Mouse (Mus musculus) hindbrain, embryonic 14.5 days (tissue): Measurements from ENCODE around the gene Serpine1. TPM values are rescaled to one million over a fixed set of nuclear protein-coding genes. Genes with fewer than 3 reads are reported as not detected.

Experiments used
- ATAC-seq: fragments of 200-750 bp; cut with Nextera tagmentation; 2 replicates; pipeline ENCODE4 v1.8.0; 2017; ENCODE audit warnings: moderate number of reproducible peaks, mild to moderate bottlenecking, moderate TSS enrichment, moderate library complexity; ENCODE audit not compliant: low FRiP score
- DNase-seq: peaks from one replicate; pipeline ENCODE4 v3.0.0-alpha.2; 2015; ENCODE audit warnings: low spot score
- H3K27ac ChIP-seq: fragments of 300-500 bp; sonication (generic); 2 replicates; pipeline ENCODE4 v1.5.1; 2014; ENCODE audit warnings: mild to moderate bottlenecking, moderate library complexity
- H3K27me3 ChIP-seq: fragments of 300-500 bp; sonication (generic); 2 replicates; pipeline ENCODE4 v1.6.1; 2014; ENCODE audit warnings: mild to moderate bottlenecking, low read length, mixed read lengths; ENCODE audit not compliant: control insufficient read depth, insufficient read depth
- H3K36me3 ChIP-seq: fragments of 300-500 bp; sonication (generic); replicated peaks from 2 replicates; pipeline ENCODE4 v1.6.1; 2014; ENCODE audit not compliant: control insufficient read depth, insufficient read depth
- H3K4me1 ChIP-seq: fragments of 300-500 bp; sonication (generic); replicated peaks from 2 replicates; pipeline ENCODE4 v1.6.1; 2014; ENCODE audit warnings: antibody characterized with exemption, low read length, mixed read lengths; ENCODE audit not compliant: control insufficient read depth, insufficient read depth
- H3K4me2 ChIP-seq: fragments of 300-500 bp; sonication (generic); replicated peaks from 2 replicates; pipeline ENCODE4 v1.6.1; 2014; ENCODE audit warnings: mild to moderate bottlenecking, moderate library complexity
- H3K4me3 ChIP-seq: fragments of 300-500 bp; sonication (generic); replicated peaks from 2 replicates; pipeline ENCODE4 v1.5.1; 2014; ENCODE audit warnings: mild to moderate bottlenecking, low read length
- H3K9ac ChIP-seq: fragments of 300-500 bp; sonication (generic); 2 replicates; pipeline ENCODE4 v1.6.1; 2014
- H3K9me3 ChIP-seq: fragments of 300-500 bp; sonication (generic); 2 replicates; pipeline ENCODE4 v1.6.1; 2016; ENCODE audit warnings: low read length; ENCODE audit not compliant: control insufficient read depth
- WGBS: fragments of 180-500 bp; shearing (Covaris S2); extraction: QIAGEN DNeasy Blood & Tissue Kit; methylation state at CpG from one replicate; pipeline ENCODE4 v1.1.7; 2014; 5-methylcytosine and 5-hydroxymethylcytosine counted together
- polyA plus RNA-seq: library from polyadenylated mRNA; unstranded; fragments of >200 nt; fragmentation: Nextera tagmentation; extraction: Ambion mirVana; gene quantifications from 2 replicates; pipeline ENCODE4 v1.2.1, GENCODE M21; 2014

Serpine1 gene
- polyA plus RNA-seq, 1 experiment from 2014 or later, result 0.25 TPM

DNA sequence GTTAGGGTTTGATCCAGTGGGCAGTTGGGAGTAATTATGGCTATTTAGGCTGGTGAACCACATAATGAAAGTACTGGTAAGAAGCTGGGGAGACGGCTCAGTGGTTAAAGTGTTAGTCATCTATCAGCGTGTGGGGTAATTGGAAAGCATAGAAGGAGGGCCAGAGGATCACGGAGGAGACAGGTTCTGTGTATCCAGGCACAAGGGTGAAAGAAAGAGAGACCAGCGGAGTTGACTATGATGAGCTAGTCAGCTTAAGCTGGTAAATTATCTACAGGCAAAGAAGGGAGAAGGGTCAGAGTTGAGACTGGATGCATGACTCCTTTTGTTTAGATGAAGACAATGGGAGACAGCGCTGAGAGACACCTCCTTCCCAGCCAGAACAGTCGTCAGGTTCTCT is 20.9 kb downstream of the Serpine1 start:
- no peaks in the 10 kb centered on the region for H3K9me3 ChIP-seq
- H3K27ac ChIP-seq, result no peak overlapping the region
- H3K36me3 ChIP-seq, result no peaks in the 10 kb centered on the region
- DNase-seq (no peak), ATAC-seq (no peak)
- peaks cover 8% of the 10 kb centered on the region for H3K4me1 ChIP-seq
- H3K4me3 ChIP-seq, result no peak overlapping the region
- H3K27me3 ChIP-seq, result no peaks in the 10 kb centered on the region
- no peak overlapping the region for H3K4me2 ChIP-seq
- no peak overlapping the region for H3K9ac ChIP-seq
- WGBS, result 41% methylated on average over 6 of the region's 6 CpGs

DNA sequence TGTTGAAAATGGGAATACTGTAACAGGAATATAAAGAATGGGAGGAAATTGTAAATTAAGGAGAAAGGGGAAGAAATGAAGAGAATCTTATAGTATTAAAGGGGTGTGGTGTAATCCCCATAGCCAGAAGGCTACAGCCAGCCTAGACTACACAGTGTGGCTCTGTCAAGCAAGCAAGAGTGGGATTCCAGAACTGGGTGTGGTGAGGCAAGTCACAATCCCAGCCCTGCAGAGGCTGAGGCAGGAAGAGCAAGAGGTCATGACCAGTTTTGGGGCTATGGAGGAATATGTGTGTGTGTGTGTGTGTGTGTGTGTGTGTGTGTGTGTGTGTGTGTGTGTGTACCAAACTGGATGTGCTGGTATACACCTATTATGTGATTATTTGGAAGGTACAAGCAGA is 25.1 kb downstream of the Serpine1 start:
- peaks cover 9% of the 10 kb centered on the region for H3K36me3 ChIP-seq
- no peak overlapping the region for H3K4me3 ChIP-seq
- no peak overlapping the region for H3K9ac ChIP-seq
- DNase-seq (no peak), ATAC-seq (no peak)
- no peak overlapping the region for H3K27ac ChIP-seq
- H3K27me3 ChIP-seq, result no peaks in the 10 kb centered on the region
- H3K9me3 ChIP-seq, result no peaks in the 10 kb centered on the region
- no peak overlapping the region for H3K4me2 ChIP-seq
- H3K4me1 ChIP-seq, result peaks cover 16% of the 10 kb centered on the region

DNA sequence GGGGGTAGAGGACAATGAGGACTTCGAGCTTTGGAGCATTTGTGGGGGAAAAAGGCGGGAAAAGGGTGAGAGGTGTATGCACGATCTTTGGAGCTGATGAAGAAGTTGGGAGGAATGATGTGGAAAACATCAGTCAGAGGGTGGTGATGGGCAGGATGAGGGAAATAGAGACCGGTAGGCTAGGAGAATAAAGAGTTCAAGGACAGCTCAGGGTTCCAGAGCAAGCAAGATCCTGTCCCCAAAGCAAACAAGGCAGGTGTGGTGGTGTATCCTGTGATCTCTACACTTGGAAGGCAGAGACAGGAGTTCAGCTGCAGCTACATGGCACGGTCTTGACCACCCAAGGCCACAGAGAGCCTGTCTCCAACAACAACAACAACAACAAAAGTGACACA is 25.7 kb downstream of the Serpine1 start:
- no peaks in the 10 kb centered on the region for H3K27me3 ChIP-seq
- WGBS, result 19% methylated on average over 5 of the region's 5 CpGs
- H3K27ac ChIP-seq, result peak overlapping the region; percentile 86
- no peaks in the 10 kb centered on the region for H3K9me3 ChIP-seq
- H3K4me3 ChIP-seq, result peak overlapping the region; percentile 88
- peaks cover 16% of the 10 kb centered on the region for H3K36me3 ChIP-seq
- no peak for DNase-seq
- H3K4me2 ChIP-seq, result peak overlapping the region; percentile 78
- H3K4me1 ChIP-seq, result peaks cover 16% of the 10 kb centered on the region
- ATAC-seq, result peak; percentile 28; the same call in 1 of the 2 replicates
- peak overlapping the region; percentile 93 for H3K9ac ChIP-seq

DNA sequence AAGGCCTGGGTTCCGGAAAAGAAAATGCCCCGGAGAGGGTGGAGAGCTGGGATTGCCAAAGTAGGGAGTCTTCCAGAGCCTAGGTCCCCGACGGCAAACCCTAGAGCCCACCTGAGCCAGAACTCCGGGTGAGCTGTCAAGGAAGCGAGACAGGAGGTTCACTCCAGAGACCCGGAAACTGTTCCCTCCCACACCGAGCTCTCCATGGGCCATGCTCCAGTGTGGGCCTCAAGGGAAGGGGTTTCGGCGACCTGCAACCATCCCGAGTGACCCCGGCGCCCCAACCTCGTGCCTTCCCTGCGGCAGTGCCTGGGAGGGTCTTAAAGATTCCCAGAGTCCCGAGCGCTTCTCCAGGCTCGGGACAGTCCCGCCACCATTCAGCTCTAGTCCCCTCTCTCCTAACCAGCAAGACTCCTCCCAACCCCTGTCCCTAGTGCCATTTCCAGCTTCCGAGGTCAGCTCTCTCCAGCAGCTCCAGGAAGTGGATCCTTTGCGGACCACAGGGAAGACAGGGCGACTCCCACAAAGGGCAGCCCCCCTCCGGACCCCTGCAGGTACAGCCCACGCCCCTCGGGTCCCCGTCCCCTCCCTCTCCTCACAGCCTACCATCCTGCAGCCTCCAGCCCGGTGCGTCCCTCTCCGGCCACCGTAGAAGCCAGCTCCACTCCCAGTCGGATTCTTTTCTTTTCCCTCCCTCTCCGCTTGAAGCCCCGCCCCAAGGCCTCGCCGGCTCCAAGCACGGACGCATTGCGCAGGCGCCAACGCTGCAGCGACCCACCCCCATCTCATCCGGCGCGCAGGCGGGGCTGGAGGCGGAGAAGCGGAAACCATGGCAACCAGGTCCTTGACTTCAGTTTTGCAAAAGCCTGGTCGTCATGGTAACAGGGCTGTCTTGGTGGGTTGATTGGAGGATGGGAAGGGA is 26.4 kb downstream of the Serpine1 start, which contains the start of gene Ap1s1:
Ap1s1 (minus strand) TSS at position 734 of the 922 bp plus-strand sequence.
- Histone ChIP-seq H3K9me3 (no peaks in the 10 kb centered on the region), H3K36me3 (peaks cover 21% of the 10 kb centered on the region), H3K4me2 (peak within 1 kb of the TSS; percentile 78), H3K4me3 (peak within 1 kb of the TSS; percentile 88), H3K9ac (peak within 1 kb of the TSS; percentile 93), H3K27ac (peak within 1 kb of the TSS; percentile 86), H3K4me1 (peaks cover 16% of the 10 kb centered on the region), H3K27me3 (no peaks in the 10 kb centered on the region)
- WGBS, result under 1% methylated on average over 48 of the region's 48 CpGs
- DNase-seq (peak; percentile 99), ATAC-seq (peak; percentile 92)

DNA sequence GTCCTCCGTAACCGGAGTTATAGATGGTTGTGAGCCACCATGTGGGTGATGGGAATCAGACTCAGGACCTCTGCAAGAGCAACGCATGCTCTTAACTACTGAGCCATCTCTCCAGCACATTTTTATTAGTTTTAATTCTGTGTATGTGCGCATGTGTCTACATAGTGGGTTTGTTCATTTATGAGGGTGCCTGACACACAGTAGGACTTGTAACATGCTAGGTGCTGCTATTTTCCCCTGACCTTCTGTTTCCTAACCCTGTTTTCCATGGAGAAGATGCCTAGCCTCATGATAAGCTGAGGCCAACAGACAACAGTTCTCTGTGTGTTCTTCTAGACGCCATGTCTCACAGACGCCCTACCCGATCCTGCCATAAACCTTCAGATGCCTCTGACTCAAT is 28.1 kb downstream of the Serpine1 start:
- 91% methylated on average over 7 of the region's 7 CpGs for WGBS
- no peak overlapping the region for H3K4me2 ChIP-seq
- H3K4me3 ChIP-seq, result no peak overlapping the region
- DNase-seq (no peak), ATAC-seq (no peak)
- H3K36me3 ChIP-seq, result peaks cover 33% of the 10 kb centered on the region
- no peaks in the 10 kb centered on the region for H3K27me3 ChIP-seq
- H3K27ac ChIP-seq, result no peak overlapping the region
- H3K9me3 ChIP-seq, result no peaks in the 10 kb centered on the region
- no peak overlapping the region for H3K9ac ChIP-seq
- H3K4me1 ChIP-seq, result peaks cover 16% of the 10 kb centered on the region

DNA sequence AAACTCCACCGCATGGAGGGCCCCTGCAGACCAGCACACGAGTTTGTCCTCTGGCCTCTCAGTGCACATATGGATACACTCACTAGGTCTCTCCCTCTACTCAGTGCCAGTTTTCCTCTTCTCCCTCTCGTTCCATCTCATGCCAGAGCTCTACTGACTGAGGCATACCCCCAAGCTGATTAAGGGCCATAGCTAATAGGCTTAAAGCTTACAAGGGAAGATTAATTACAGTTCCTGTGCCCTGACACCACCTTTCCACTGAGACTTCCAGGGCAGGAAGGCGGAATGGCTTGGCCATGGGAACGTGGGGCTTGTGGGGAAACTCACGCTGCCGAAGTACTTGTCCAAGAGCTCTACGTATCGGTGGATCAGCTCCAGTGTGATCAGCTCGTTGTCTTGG is 30.6 kb downstream of the Serpine1 start:
- Histone ChIP-seq H3K36me3 (peaks cover 58% of the 10 kb centered on the region), H3K9me3 (no peaks in the 10 kb centered on the region), H3K4me2 (no peak overlapping the region), H3K9ac (no peak overlapping the region), H3K27ac (no peak overlapping the region), H3K4me3 (no peak overlapping the region), H3K4me1 (peaks cover 10% of the 10 kb centered on the region), H3K27me3 (no peaks in the 10 kb centered on the region)
- no peak for DNase-seq
- ATAC-seq, result no peak
- 93% methylated on average over 10 of the region's 10 CpGs for WGBS

DNA sequence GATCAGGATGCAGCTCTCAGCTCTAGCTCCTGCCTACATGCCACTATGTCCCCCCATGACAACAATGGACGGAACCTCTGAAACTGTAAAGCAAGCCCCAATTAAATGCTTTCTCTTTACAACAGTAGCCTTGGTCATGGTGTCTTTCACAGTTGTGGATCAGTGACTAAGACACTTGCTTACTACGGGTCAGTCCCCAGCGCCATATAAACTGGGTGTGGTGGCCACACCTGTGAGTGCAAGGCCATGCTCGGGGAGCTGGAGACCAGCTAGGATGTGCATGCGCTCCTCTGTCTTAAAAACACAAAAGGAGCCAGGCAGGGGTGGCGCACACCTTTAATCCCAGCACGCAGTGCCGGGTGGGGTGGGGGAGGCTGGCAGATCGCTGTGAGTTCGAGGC is 32.6 kb downstream of the Serpine1 start:
- H3K9ac ChIP-seq, result no peak overlapping the region
- H3K27me3 ChIP-seq, result no peaks in the 10 kb centered on the region
- no peak overlapping the region for H3K4me3 ChIP-seq
- no peak for DNase-seq
- H3K4me1 ChIP-seq, result no peaks in the 10 kb centered on the region
- H3K36me3 ChIP-seq, result peaks cover 72% of the 10 kb centered on the region
- no peaks in the 10 kb centered on the region for H3K9me3 ChIP-seq
- no peak for ATAC-seq
- H3K27ac ChIP-seq, result no peak overlapping the region
- H3K4me2 ChIP-seq, result no peak overlapping the region
- WGBS, result 93% methylated on average over 10 of the region's 10 CpGs

DNA sequence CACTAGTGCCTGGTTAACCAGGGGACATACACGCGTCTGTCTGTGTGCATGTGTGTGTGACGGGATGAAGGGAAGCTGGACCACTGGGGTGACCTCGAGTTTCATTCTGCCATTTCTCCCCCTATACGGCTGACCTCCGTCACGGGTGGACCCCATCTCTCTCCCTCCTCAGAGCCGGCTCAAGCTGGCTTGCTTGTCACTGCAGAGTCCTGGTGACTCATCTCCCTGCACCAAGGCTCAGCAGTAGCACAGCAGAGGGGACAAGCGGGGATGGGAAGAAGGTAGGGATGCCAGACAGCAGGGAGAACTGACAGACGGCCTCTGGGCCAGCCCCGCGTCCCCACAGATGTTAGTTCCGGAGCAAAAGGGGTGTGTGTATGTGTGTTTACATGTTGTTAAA is 35.9 kb downstream of the Serpine1 start:
- H3K9me3 ChIP-seq, result no peaks in the 10 kb centered on the region
- H3K9ac ChIP-seq, result no peak overlapping the region
- peaks cover 5% of the 10 kb centered on the region for H3K27me3 ChIP-seq
- H3K4me2 ChIP-seq, result no peak overlapping the region
- no peak overlapping the region for H3K27ac ChIP-seq
- peaks cover 6% of the 10 kb centered on the region for H3K4me1 ChIP-seq
- ATAC-seq, result no peak
- H3K4me3 ChIP-seq, result no peak overlapping the region
- no peak for DNase-seq
- peaks cover 55% of the 10 kb centered on the region for H3K36me3 ChIP-seq
- 86% methylated on average over 13 of the region's 13 CpGs for WGBS

DNA sequence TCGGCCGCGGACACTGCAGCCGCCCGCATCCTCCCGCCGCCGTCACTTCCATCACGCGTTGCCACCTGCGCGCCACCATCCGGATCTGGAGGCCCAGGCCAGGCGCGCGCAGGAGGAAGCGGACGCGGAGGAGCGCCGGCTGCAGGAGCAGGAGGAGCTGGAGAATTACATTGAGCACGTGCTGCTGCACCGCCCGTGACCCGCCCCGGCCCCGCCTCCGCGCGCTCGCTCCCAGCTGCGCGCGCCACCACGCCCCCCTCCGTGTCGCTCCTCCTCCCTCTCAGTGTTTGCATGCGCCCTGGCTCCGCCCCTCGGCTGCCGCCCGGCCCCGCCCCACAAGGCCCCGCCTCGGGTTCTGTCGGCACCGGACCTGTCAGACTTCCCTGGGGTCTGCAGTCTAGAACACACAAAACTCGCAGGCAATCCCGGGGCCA is 39.4 kb downstream of the Serpine1 start:
- DNase-seq, result peak; percentile 77
- Histone ChIP-seq H3K4me3 (peak overlapping the region; percentile 60), H3K36me3 (peaks cover 26% of the 10 kb centered on the region), H3K4me1 (peaks cover 17% of the 10 kb centered on the region), H3K27ac (0 out of 2 replicates have a peak overlapping the region, but pooled peaks have one; percentile 5), H3K9ac (peak overlapping the region; percentile 65), H3K9me3 (no peaks in the 10 kb centered on the region), H3K27me3 (peaks cover 37% of the 10 kb centered on the region), H3K4me2 (peak overlapping the region; percentile 100)
- ATAC-seq, result peak; percentile 53
- WGBS, result 0% methylated on average over 32 of the region's 49 CpGs
